Mouse (Mus musculus): Measurements from ENCODE around the gene Rprd1b. TPM values are rescaled to one million over a fixed set of nuclear protein-coding genes. Genes with fewer than 3 reads are reported as not detected.

The Rprd1b gene
- polyA plus RNA-seq, 1 experiment from 2014 or later, result 34.1 TPM

DNA sequence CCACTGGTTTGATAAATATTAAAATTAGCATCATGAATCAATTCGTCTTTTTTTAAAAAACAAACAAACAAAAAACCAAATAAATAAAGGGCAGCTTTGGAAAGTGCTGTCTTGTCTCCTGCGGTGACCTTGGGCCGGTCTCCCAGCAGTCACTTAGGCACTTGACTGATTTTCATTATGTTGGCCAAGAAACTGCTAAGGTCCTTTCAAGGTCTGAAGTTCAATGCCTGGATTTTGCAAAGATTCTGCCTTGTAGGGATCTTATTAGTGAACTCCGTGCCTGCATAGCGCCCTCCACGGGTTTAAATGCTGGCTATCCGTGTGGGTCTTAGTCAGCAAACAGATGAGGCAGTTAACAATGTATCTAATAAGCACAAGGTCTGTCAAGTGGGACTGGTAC lies 50.7 kb downstream of the Rprd1b start:
- no peak for ATAC-seq
- Histone ChIP-seq H3K27me3 (ENCODE audit: control insufficient read depth, insufficient read depth, low read depth, low read length) (no peaks in the 10 kb centered on the region), H3K4me2 (ENCODE audit: low read length) (no peak overlapping the region), H3K27ac (ENCODE audit: low read length) (no peak overlapping the region), H3K9me3 (replicated peaks; ENCODE audit: control insufficient read depth, low read length, poor library complexity, severe bottlenecking) (no peaks in the 10 kb centered on the region), H3K36me3 (ENCODE audit: control insufficient read depth, insufficient read depth, low read length) (peaks cover 15% of the 10 kb centered on the region), H3K4me1 (ENCODE audit: control insufficient read depth, insufficient read depth, low read length) (no peaks in the 10 kb centered on the region), H3K9ac (ENCODE audit: low read depth, low read length) (no peak overlapping the region), H3K4me3 (ENCODE audit: low read depth, low read length) (no peak overlapping the region)
- WGBS, result 73% methylated on average over 7 of the region's 7 CpGs

DNA sequence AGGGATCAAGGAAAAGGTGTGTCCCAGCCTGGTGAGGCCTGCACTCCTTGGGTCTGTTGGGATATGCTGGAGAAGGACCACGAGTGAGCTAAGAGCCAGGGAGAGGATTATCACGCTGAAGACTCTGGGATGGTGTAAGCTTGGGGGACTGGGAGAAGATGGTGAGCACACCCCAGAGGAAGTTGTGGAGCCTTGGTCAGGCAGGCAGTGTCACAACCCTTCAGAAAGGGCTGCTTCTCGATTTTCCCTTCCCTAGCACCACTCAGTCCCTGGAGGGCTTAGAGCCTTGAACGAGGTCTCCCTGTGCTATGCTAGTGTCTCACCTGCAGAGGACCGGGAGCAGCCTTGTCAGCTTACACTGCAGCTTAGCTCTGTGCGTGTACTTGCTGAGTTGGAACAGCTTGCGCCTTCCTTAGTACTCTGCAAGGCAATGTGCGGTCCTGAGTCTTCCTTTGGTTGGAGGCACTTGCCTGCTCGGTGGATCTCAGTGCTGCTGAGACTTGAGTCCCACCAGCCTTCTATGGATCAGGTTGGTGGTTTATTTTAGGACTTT lies 51.6 kb downstream of the Rprd1b start:
- Histone ChIP-seq H3K4me3 (ENCODE audit: low read depth, low read length) (no peak overlapping the region), H3K4me1 (ENCODE audit: control insufficient read depth, insufficient read depth, low read length) (no peaks in the 10 kb centered on the region; the same call in 1 of the 2 replicates), H3K27me3 (ENCODE audit: control insufficient read depth, insufficient read depth, low read depth, low read length) (no peaks in the 10 kb centered on the region), H3K4me2 (ENCODE audit: low read length) (no peak overlapping the region), H3K36me3 (ENCODE audit: control insufficient read depth, insufficient read depth, low read length) (peaks cover 11% of the 10 kb centered on the region), H3K27ac (ENCODE audit: low read length) (no peak overlapping the region), H3K9me3 (replicated peaks; ENCODE audit: control insufficient read depth, low read length, poor library complexity, severe bottlenecking) (no peaks in the 10 kb centered on the region), H3K9ac (ENCODE audit: low read depth, low read length) (no peak overlapping the region)
- 66% methylated on average over 9 of the region's 9 CpGs for WGBS
- ATAC-seq, result no peak

DNA sequence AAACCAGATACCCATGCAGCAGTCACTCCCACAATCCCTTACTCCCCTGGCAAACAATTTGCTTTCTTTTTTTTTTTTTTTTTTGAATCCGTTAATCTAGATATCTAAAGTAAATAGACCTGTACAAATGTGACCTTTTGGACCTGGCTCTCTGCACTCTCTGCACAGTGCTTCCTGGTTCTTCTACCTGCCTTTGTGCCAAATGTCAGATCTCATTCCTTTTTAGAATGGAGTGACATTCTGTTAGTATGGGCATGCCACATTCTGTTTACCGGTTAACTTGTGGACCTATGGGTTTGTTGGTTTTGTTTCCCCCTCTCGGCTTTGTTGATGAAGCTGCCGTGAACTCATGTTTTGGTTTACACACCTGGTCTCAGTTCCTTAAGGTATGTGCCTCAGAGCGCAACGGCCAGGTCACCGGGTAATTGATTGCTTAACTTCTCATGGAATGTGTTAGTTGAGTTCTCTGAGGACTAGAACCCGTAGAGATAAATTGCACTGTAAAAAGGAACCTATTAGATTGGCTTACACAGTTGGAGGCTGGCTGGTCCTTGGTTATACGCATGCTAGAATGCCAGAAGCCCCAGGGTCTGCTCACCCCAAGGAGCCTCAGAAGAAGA lies 52.4 kb downstream of the Rprd1b start:
- H3K9me3 ChIP-seq (replicated peaks; ENCODE audit: control insufficient read depth, low read length, poor library complexity, severe bottlenecking), result no peaks in the 10 kb centered on the region
- H3K4me1 ChIP-seq (ENCODE audit: control insufficient read depth, insufficient read depth, low read length), result no peaks in the 10 kb centered on the region; the same call in 1 of the 2 replicates
- H3K4me2 ChIP-seq (ENCODE audit: low read length), result no peak overlapping the region
- no peak overlapping the region for H3K27ac ChIP-seq (ENCODE audit: low read length)
- ATAC-seq, result no peak
- H3K9ac ChIP-seq (ENCODE audit: low read depth, low read length), result no peak overlapping the region
- no peaks in the 10 kb centered on the region for H3K27me3 ChIP-seq (ENCODE audit: control insufficient read depth, insufficient read depth, low read depth, low read length)
- WGBS, result 87% methylated on average over 9 of the region's 9 CpGs
- no peak overlapping the region for H3K4me3 ChIP-seq (ENCODE audit: low read depth, low read length)
- H3K36me3 ChIP-seq (ENCODE audit: control insufficient read depth, insufficient read depth, low read length), result peaks cover 6% of the 10 kb centered on the region

DNA sequence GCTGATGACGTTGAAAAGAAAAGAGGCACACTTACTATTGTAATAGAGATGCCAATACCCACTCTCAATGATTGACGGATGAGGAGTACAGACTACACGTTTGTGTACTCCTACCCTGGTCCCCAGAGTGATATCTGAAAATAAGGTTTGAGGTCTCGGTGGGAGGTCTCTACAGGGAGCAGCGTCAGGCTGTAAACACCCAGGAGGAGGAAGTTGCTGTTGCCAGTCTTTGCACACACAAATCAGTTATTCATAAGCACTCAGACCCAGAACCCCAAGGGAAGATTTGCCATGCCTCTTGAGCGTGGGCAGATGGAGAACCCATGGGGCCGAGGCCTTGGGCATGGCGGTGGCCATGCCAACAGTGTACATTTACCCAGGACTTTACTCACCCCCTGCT lies 56.2 kb downstream of the Rprd1b start:
- no peaks in the 10 kb centered on the region; the same call in 1 of the 2 replicates for H3K4me1 ChIP-seq (ENCODE audit: control insufficient read depth, insufficient read depth, low read length)
- no peaks in the 10 kb centered on the region for H3K36me3 ChIP-seq (ENCODE audit: control insufficient read depth, insufficient read depth, low read length)
- no peak overlapping the region for H3K4me3 ChIP-seq (ENCODE audit: low read depth, low read length)
- no peak overlapping the region for H3K4me2 ChIP-seq (ENCODE audit: low read length)
- no peak overlapping the region for H3K9ac ChIP-seq (ENCODE audit: low read depth, low read length)
- 0 out of 2 replicates have a peak overlapping the region, but pooled peaks have one; percentile 28 for H3K27ac ChIP-seq (ENCODE audit: low read length)
- no peak for ATAC-seq
- no peaks in the 10 kb centered on the region for H3K27me3 ChIP-seq (ENCODE audit: control insufficient read depth, insufficient read depth, low read depth, low read length)
- 51% methylated on average over 8 of the region's 8 CpGs for WGBS
- H3K9me3 ChIP-seq (replicated peaks; ENCODE audit: control insufficient read depth, low read length, poor library complexity, severe bottlenecking), result no peaks in the 10 kb centered on the region

DNA sequence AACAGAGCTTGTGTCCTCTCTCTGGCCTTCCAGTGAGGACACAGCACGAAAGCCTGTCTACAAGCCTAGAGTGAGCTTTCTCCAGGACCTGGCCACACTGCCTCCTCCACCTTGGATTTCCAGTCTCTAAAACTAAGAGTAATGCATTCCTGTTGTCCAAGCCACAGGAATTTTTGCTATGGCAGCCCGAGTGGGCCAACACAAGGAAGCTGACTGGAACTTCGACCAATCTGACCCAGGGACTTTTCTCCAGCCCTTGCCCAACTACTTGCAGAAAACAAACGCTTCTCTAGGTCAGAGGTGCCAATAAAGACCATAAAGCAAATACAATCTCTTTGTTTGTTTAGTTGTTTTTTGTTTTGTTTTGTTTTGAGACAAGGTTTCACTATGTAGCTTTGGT lies 61.8 kb downstream of the Rprd1b start:
- ATAC-seq, result no peak
- Histone ChIP-seq H3K36me3 (ENCODE audit: control insufficient read depth, insufficient read depth, low read length) (no peaks in the 10 kb centered on the region), H3K27me3 (ENCODE audit: control insufficient read depth, insufficient read depth, low read depth, low read length) (no peaks in the 10 kb centered on the region), H3K9me3 (replicated peaks; ENCODE audit: control insufficient read depth, low read length, poor library complexity, severe bottlenecking) (no peaks in the 10 kb centered on the region), H3K4me2 (ENCODE audit: low read length) (no peak overlapping the region), H3K4me1 (ENCODE audit: control insufficient read depth, insufficient read depth, low read length) (no peaks in the 10 kb centered on the region; the same call in 1 of the 2 replicates), H3K4me3 (ENCODE audit: low read depth, low read length) (no peak overlapping the region), H3K9ac (ENCODE audit: low read depth, low read length) (no peak overlapping the region), H3K27ac (ENCODE audit: low read length) (no peak overlapping the region)
- 87% methylated on average over 4 of the region's 4 CpGs for WGBS

DNA sequence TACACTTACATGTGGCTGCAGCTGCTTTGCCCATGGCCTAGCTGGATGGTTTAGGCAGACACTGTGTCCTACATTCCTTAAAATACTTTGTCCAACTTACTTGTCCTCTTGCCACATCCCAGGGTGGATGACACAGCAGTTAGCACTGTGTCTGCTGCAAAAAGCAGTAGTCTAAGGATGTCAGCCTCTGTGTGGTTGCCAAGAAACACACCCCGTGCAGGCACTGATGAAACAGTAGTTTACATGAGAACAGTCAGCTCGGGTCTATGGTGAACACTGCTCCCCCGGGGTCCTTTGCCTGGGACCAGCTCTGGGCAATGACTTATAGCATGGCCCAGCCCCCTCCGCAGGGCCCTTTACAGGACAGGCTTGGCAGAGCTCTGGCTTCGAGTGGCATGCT lies 65.0 kb downstream of the Rprd1b start:
- Histone ChIP-seq H3K4me1 (ENCODE audit: control insufficient read depth, insufficient read depth, low read length) (no peaks in the 10 kb centered on the region; the same call in 1 of the 2 replicates), H3K36me3 (ENCODE audit: control insufficient read depth, insufficient read depth, low read length) (no peaks in the 10 kb centered on the region), H3K27me3 (ENCODE audit: control insufficient read depth, insufficient read depth, low read depth, low read length) (no peaks in the 10 kb centered on the region), H3K9ac (ENCODE audit: low read depth, low read length) (no peak overlapping the region), H3K27ac (ENCODE audit: low read length) (no peak overlapping the region), H3K9me3 (replicated peaks; ENCODE audit: control insufficient read depth, low read length, poor library complexity, severe bottlenecking) (no peaks in the 10 kb centered on the region), H3K4me3 (ENCODE audit: low read depth, low read length) (no peak overlapping the region), H3K4me2 (ENCODE audit: low read length) (no peak overlapping the region)
- WGBS, result 53% methylated on average over 5 of the region's 5 CpGs
- ATAC-seq, result no peak

DNA sequence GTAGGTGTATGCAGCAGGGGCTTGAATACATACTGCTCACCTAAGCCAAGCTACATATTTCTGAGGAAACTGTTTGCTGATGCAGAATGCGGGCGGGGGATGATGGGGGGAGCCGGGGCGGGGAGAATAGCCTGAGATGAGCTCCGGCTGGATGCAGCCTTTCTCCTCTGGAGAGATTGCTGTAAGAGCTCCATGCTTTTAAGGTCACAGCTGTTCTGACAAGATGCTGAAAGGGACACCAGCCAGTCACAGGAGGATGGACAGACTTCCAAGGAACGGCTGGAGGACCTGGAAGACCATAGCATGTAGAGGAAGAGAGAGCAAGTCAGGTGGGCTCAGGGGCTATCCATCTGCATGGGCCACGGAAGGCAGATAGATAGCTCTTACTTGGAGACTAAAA lies 66.0 kb downstream of the Rprd1b start:
- H3K4me1 ChIP-seq (ENCODE audit: control insufficient read depth, insufficient read depth, low read length), result no peaks in the 10 kb centered on the region; the same call in 1 of the 2 replicates
- no peak overlapping the region for H3K9ac ChIP-seq (ENCODE audit: low read depth, low read length)
- H3K4me3 ChIP-seq (ENCODE audit: low read depth, low read length), result no peak overlapping the region
- H3K4me2 ChIP-seq (ENCODE audit: low read length), result no peak overlapping the region
- no peak for ATAC-seq
- H3K27ac ChIP-seq (ENCODE audit: low read length), result no peak overlapping the region
- no peaks in the 10 kb centered on the region for H3K9me3 ChIP-seq (replicated peaks; ENCODE audit: control insufficient read depth, low read length, poor library complexity, severe bottlenecking)
- WGBS, result 83% methylated on average over 7 of the region's 7 CpGs
- H3K36me3 ChIP-seq (ENCODE audit: control insufficient read depth, insufficient read depth, low read length), result no peaks in the 10 kb centered on the region
- H3K27me3 ChIP-seq (ENCODE audit: control insufficient read depth, insufficient read depth, low read depth, low read length), result no peaks in the 10 kb centered on the region

DNA sequence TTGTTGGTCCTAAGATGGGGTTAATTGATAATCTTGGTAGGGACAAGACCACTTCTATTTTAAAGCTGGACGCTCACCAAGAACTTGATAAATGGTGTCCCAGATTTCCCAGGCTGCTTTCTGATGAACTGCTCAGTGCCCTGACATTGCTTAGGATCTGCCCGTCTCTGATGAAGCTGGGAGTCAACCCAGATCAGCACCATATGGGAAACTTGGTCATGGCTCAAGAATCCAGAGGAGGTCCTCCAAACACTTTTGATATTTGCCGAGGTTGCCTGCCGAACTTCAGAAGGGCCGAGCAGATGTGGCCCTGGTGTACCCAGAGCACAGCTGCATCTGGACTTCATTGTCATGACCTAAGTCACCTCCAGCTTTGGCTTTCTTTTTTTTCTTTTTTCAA lies 66.5 kb downstream of the Rprd1b start:
- Histone ChIP-seq H3K9ac (ENCODE audit: low read depth, low read length) (no peak overlapping the region), H3K4me2 (ENCODE audit: low read length) (no peak overlapping the region), H3K27me3 (ENCODE audit: control insufficient read depth, insufficient read depth, low read depth, low read length) (no peaks in the 10 kb centered on the region), H3K27ac (ENCODE audit: low read length) (no peak overlapping the region), H3K4me1 (ENCODE audit: control insufficient read depth, insufficient read depth, low read length) (no peaks in the 10 kb centered on the region; the same call in 1 of the 2 replicates), H3K4me3 (ENCODE audit: low read depth, low read length) (no peak overlapping the region), H3K9me3 (replicated peaks; ENCODE audit: control insufficient read depth, low read length, poor library complexity, severe bottlenecking) (no peaks in the 10 kb centered on the region), H3K36me3 (ENCODE audit: control insufficient read depth, insufficient read depth, low read length) (no peaks in the 10 kb centered on the region)
- no peak for ATAC-seq
- 81% methylated on average over 5 of the region's 5 CpGs for WGBS

DNA sequence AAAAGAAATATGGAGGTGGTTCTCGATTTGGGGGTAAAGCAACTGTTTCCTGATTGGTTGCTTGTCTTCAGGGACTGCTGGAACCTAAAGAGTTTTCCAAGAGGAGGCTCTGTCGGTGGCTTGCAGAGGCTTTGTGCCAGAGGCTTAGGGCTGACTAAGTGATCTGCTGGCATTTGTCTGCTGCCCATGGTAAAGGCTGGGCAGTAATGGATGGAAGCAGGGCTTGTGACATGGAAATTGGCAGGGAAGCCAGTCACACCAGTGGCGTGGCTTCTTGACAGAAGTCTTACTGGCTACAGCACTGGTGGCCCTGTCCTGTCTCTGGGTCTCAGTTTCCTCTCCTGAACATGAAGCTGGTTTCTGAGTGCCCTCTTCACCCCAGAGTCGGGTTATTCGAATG lies 68.8 kb downstream of the Rprd1b start:
- Histone ChIP-seq H3K4me1 (ENCODE audit: control insufficient read depth, insufficient read depth, low read length) (no peaks in the 10 kb centered on the region; the same call in 1 of the 2 replicates), H3K27ac (ENCODE audit: low read length) (no peak overlapping the region), H3K27me3 (ENCODE audit: control insufficient read depth, insufficient read depth, low read depth, low read length) (no peaks in the 10 kb centered on the region), H3K36me3 (ENCODE audit: control insufficient read depth, insufficient read depth, low read length) (no peaks in the 10 kb centered on the region), H3K9ac (ENCODE audit: low read depth, low read length) (no peak overlapping the region), H3K4me2 (ENCODE audit: low read length) (no peak overlapping the region), H3K9me3 (replicated peaks; ENCODE audit: control insufficient read depth, low read length, poor library complexity, severe bottlenecking) (no peaks in the 10 kb centered on the region), H3K4me3 (ENCODE audit: low read depth, low read length) (no peak overlapping the region)
- no peak for ATAC-seq
- 83% methylated on average over 5 of the region's 5 CpGs for WGBS
